Mouse (Mus musculus): ENCODE measurements around the gene Rabac1. TPM values are rescaled to one million over a fixed set of nuclear protein-coding genes. Genes with fewer than 3 reads are reported as not detected.

Gene Rabac1
- 123 and 157 TPM in 2 replicates for polyA plus RNA-seq (2015; fragmentation: Nextera tagmentation; extraction: Ambion mirVana)

DNA sequence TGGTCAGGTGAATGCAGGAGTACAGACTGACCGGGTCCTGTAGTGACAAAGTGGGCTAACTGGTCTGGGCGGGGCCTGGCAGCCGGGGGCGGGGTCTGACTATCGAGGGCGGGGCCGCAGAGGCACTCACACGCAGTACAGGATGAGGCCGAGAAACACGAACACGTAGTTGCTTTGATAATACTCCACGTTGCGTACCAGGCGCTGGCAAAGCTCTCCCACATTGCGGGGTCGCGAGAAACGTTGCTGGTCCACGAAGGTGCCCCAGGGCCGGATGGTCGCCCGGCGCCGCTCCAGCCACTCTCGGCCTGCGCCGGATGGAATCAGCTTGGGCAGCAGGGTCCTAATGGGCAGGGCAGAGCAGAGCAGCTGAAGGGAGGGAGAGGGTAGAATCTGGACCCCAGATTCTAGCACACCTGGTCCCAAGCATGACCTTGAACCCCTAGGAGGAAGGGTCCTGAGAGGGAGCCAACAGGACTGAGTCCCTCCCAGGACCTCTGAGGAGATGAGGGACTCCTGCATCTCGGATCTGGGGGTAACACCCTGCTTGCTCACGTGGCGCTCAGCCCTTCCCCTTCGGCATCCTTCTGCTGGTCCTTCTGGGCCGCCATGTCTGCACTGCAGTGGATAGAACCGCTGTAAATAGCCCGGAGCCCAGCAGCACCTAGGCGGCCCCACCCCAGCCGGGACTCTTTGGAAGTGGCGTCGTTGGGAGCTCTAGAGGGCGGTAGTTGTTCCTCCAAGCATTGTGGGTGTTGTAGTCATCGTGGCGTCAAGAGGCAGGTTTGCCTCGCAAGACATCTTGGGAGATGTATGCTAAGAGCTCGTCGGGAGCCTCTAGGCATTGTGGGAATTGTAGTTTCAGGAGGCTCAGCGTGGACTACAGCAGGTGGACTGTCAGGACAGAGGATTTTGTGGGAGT lies at the start of gene Rabac1:
Rabac1 (minus strand) TSS at position 783 of the 922 bp plus-strand sequence.
- Histone ChIP-seq H3K36me3 (peaks cover 3% of the 10 kb centered on the region; the same call in 1 of the 2 replicates), H3K27me3 (replicated peaks) (no peaks in the 10 kb centered on the region), H3K4me2 (replicated peaks) (peak within 1 kb of the TSS; percentile 79), H3K4me3 (replicated peaks) (peak within 1 kb of the TSS; percentile 78), H3K9ac (peak within 1 kb of the TSS; percentile 80), H3K9me3 (no peaks in the 10 kb centered on the region), H3K4me1 (replicated peaks) (0 out of 2 replicates have a peak, but pooled peaks cover 4% of the 10 kb centered on the region), H3K27ac (peak within 1 kb of the TSS; percentile 75)
- peak; percentile 95 for ATAC-seq
- under 1% methylated on average over 45 of the region's 45 CpGs for WGBS

DNA sequence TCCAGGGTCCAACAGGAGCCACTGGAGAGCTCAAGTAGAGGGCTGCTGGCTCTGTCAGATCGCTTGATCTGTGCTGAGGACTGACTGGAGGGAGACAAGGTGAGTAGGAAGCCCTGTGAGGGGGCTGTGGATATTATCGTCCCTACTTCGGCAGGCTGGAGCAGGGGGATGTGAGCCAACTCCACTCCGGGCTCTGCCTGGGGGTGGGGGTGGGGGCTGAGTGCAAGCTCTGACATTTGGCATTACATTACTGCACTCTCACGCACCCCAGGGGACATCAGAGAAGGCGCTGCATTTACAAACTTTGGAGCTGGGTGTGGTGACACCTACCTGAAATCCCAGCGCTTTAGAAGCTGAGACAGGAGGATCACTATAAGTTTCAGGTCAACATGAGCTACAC lies 39.0 kb upstream of the Rabac1 start:
- Histone ChIP-seq H3K27ac (no peak overlapping the region), H3K36me3 (no peaks in the 10 kb centered on the region), H3K4me1 (replicated peaks) (peaks cover 11% of the 10 kb centered on the region), H3K4me2 (replicated peaks) (no peak overlapping the region), H3K4me3 (replicated peaks) (no peak overlapping the region), H3K9me3 (no peaks in the 10 kb centered on the region), H3K9ac (no peak overlapping the region), H3K27me3 (replicated peaks) (peaks cover 53% of the 10 kb centered on the region)
- 70% methylated on average over 7 of the region's 7 CpGs for WGBS
- ATAC-seq = no peak

DNA sequence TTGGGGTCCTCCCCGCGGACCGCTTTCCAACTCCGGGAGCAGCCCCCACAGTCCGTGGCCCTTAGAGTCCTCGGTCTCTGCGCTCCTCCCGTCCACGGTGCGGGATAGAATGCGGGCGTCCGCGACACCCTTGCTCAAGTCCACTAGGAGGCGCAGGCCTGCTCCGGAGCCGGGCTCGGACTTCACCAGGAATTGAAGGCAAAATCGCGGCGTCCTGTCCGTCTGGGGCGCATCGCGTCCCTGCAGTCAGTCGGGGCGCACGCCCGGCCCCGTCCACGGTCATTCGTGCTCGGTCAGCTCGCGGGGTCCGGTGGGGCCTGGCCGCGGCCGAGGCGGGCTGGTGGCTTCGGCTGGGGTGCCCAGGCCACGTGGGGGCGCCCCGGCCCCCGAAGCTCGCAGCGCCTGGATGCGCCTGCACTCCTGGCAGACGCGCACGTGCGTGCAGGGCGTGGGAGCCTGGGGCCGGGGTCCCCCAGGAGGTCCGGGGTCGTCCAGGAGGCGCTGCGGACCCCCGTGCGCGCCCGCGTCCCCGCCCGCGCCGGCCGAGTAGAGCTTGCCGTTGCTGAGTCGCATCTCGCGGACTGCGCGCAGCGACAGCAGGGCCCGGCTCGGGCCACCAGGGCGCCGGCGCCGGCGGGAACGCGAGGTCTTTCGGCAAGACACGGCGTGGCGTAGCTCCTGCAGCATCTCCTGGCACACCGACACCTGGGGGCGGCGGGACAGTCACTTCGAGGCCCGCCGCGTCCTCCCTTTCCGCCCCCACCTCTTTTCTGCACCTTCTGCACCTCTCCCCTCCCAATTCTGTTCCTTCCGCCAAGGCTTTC lies 37.7 kb upstream of the Rabac1 start:
- no peak overlapping the region for H3K9ac ChIP-seq
- WGBS = 7% methylated on average over 92 of the region's 97 CpGs

DNA sequence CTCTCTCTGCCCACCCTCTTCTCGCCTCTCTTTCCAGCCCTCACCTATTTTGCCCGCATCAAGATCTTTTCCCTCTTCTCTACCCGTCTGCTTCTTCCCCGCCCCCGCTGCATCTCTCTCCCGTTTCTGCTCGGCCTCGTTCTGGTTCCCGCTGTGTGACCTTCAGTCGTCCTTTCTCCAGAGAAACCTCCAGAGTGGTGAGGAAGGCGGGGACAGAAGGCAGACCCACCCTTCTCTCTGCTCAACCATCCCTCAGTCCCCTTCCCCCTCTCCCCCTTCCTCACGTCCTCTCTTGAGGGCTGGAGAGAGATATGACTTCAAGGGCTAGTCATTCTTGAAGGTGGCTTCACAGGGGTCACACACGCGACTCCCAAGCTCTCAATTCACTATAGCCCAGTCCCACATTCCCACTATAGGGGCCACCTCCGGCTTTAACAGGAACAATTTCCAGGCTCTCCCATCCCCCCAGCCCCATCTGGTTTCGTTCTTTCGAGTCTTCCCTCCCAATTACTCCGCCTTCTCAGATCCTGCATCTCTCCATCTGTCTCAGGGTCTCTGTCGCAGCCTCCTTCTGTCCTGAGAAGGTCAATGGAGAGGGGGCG lies 36.6 kb upstream of the Rabac1 start:
- H3K9ac ChIP-seq = no peak overlapping the region
- peaks cover 18% of the 10 kb centered on the region for H3K4me1 ChIP-seq (replicated peaks)
- no peak overlapping the region for H3K4me2 ChIP-seq (replicated peaks)
- H3K27ac ChIP-seq = no peak overlapping the region
- no peak overlapping the region for H3K4me3 ChIP-seq (replicated peaks)
- no peaks in the 10 kb centered on the region for H3K9me3 ChIP-seq
- ATAC-seq = no peak
- H3K27me3 ChIP-seq (replicated peaks) = peaks cover 71% of the 10 kb centered on the region
- no peaks in the 10 kb centered on the region for H3K36me3 ChIP-seq
- 15% methylated on average over 20 of the region's 20 CpGs for whole genome bisulfite sequencing

More for the DNA sequence above, 37.7 kb upstream of the Rabac1 start:
- Histone ChIP-seq H3K27ac (no peak overlapping the region), H3K4me1 (replicated peaks) (peaks cover 18% of the 10 kb centered on the region), H3K4me2 (replicated peaks) (peak overlapping the region; percentile 83), H3K27me3 (replicated peaks) (peaks cover 65% of the 10 kb centered on the region), H3K4me3 (replicated peaks) (peak overlapping the region; percentile 37), H3K9me3 (no peaks in the 10 kb centered on the region), H3K36me3 (no peaks in the 10 kb centered on the region)
- peak; percentile 23; the same call in 1 of the 2 replicates for ATAC-seq

DNA sequence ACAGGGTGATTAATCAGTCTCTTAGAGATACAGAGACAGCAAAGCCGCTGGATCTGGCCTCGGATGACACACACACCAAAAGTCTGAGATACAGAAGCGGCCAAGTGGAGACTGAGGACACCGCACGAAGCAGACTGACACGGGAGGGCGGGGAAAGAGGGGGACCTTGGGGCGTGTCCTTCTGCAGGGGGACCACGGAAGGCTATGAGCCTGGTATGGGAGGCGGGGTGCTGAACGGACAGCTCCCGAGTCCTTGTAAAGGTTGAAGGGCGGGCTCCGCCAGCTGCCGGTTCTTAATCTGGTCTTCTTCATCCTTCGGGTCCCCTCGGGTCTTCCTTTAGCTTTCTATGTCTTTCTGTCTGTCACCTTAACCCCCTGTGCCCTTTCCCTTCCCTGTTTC lies 36.1 kb upstream of the Rabac1 start:
- Histone ChIP-seq H3K27me3 (replicated peaks) (peaks cover 75% of the 10 kb centered on the region), H3K4me3 (replicated peaks) (no peak overlapping the region), H3K9me3 (no peaks in the 10 kb centered on the region), H3K36me3 (no peaks in the 10 kb centered on the region), H3K9ac (no peak overlapping the region), H3K4me1 (replicated peaks) (peaks cover 18% of the 10 kb centered on the region), H3K27ac (no peak overlapping the region), H3K4me2 (replicated peaks) (no peak overlapping the region)
- 1% methylated on average over 17 of the region's 17 CpGs for WGBS
- 0 out of 2 replicates have a peak, but pooled peaks have one; percentile 18 for ATAC-seq

DNA sequence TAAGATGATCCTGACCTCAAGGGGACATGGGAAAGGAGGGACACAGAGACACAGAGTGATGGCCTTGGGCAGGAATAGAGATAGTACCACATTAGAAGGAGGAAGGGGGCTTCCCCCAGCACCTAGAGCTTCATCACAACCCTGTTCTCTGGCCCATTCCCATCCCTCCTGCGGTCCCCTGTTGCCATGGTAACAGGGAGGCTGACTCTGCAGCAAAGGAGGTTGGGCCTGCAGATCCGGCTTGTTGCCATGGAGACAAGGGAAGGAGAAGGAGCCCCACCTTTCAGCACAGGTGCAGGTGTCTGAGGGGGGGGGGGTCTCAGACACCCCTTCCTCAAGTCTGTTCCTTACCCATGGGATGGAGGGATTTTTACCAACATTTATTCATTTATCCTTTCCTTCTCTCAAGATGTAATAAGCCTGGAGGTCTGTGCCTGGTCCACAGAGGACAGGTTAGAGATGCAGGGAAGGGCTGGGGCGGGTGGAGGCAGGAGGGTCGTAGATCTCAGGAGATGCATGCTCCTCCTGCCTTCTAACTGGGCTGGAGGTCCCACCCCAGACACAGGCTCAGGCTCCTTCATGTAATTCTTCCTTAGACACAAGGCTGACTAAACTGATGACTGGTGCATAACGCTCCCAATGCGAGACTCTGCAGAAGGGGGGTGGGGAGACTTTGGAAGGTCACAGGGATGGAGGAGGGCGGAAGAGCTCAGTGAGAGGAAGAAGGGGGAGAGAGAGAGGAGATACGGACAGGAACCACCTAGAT lies 35.2 kb upstream of the Rabac1 start:
- Histone ChIP-seq H3K4me3 (replicated peaks) (no peak overlapping the region), H3K36me3 (no peaks in the 10 kb centered on the region), H3K27me3 (replicated peaks) (peaks cover 77% of the 10 kb centered on the region), H3K9me3 (no peaks in the 10 kb centered on the region), H3K27ac (no peak overlapping the region), H3K4me2 (replicated peaks) (no peak overlapping the region), H3K9ac (no peak overlapping the region), H3K4me1 (replicated peaks) (peaks cover 18% of the 10 kb centered on the region)
- WGBS = 26% methylated on average over 8 of the region's 8 CpGs
- ATAC-seq = no peak

DNA sequence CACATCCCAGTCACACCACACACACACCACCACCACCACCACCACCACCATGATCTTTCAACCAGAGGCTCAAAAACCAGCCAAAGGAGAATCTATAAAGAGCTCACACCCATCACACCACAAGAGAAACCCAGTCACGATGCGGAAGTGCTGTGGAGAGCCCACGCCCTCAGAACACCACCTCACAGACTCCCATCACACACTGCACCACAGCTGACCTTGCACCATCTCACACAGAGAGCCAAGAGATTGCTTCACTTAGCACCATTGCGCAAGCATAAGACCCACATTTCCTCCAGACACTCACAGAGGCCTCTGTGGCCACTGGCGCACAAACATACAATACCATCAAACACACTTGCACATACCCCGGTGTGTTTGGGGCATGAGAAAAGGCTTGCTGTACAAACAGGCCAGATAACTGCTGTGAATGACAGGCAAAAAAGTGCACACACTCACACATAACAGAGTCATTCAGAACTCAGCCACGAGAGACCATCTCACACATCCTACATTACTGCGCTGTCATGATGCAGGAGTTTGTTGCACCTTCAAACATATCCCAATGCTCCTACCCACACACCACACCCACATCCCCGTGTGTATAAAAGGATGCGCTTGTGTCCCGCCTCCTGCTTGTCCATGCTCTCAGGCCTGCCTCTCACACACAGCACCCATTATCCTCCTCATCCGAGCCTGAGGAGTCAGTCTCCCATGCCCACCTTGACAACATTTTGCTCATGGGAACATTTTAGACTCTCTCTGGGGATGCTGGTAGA lies 34.2 kb upstream of the Rabac1 start:
- Histone ChIP-seq H3K36me3 (no peaks in the 10 kb centered on the region), H3K4me1 (replicated peaks) (peaks cover 18% of the 10 kb centered on the region), H3K9ac (no peak overlapping the region), H3K4me2 (replicated peaks) (no peak overlapping the region), H3K27ac (no peak overlapping the region), H3K27me3 (replicated peaks) (peaks cover 76% of the 10 kb centered on the region), H3K9me3 (no peaks in the 10 kb centered on the region), H3K4me3 (replicated peaks) (no peak overlapping the region)
- 73% methylated on average over 12 of the region's 12 CpGs for WGBS
- no peak for ATAC-seq

DNA sequence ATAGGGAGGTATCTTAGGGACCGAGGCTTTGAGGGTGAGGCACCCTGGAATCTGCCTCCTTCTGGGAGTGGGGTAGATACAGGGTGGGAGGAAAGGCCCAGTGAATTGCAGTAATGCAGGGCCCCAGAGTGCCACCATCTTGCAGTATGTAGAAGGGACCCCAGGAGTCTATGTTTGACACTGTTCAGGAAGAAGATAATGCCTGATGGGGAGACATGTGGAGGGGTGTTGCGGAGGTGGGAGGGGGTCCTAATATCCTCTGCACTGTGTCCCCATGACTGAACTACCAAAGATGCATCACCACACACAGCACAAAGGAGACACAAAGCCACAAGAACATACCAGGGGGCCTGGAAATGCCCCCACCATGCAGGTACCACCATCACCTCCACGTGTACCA lies 33.6 kb upstream of the Rabac1 start:
- H3K27me3 ChIP-seq (replicated peaks) = peaks cover 70% of the 10 kb centered on the region
- no peak overlapping the region for H3K27ac ChIP-seq
- ATAC-seq = 0 out of 2 replicates have a peak, but pooled peaks have one; percentile 10
- 69% methylated on average over 3 of the region's 3 CpGs for WGBS
- H3K4me1 ChIP-seq (replicated peaks) = peaks cover 18% of the 10 kb centered on the region
- H3K9ac ChIP-seq = no peak overlapping the region
- peak overlapping the region; percentile 67; the same call in 1 of the 2 replicates for H3K4me2 ChIP-seq (replicated peaks)
- no peak overlapping the region for H3K4me3 ChIP-seq (replicated peaks)
- no peaks in the 10 kb centered on the region for H3K9me3 ChIP-seq
- no peaks in the 10 kb centered on the region for H3K36me3 ChIP-seq

DNA sequence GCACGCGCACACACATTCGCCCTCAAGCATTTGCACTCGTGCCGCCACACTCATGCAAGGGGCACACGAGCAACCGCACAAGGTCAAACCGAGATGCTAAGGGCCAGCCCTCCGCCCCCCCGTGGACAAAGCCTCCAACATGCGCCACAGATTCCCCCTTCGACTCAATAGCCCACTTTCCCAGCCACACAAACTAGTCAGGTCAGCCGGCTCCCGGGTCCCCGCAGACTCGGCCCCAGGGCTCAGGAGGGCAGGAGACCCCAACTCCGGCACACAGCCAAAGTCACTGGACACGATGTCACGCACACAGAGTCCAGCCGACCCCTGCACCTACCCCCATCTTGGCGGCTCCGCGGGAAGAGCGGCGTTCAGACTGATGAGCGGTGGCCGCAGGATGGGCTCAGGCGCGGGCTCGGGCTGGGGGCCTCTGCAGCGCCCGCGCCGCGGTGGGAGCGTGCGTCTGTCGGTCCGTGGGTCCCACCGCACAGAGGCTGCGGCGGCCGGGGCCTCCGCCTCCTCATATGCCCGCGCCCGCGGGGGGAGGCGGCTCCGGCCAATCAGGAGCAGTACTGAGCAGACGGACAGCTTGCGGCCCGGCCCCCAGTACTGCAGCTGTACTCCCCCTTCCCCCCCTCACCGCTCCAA lies 33.0 kb upstream of the Rabac1 start, which contains the start of gene Atp1a3:
Atp1a3 (minus strand) TSS at position 538 of the 645 bp plus-strand sequence.
- Histone ChIP-seq H3K27me3 (replicated peaks) (peaks cover 63% of the 10 kb centered on the region), H3K9ac (no peak within 1 kb of the TSS), H3K4me3 (replicated peaks) (peak within 1 kb of the TSS; percentile 35), H3K27ac (no peak within 1 kb of the TSS), H3K36me3 (no peaks in the 10 kb centered on the region), H3K4me1 (replicated peaks) (peaks cover 14% of the 10 kb centered on the region), H3K4me2 (replicated peaks) (peak within 1 kb of the TSS; percentile 67), H3K9me3 (no peaks in the 10 kb centered on the region)
- ATAC-seq = peak; percentile 65
- WGBS = 3% methylated on average over 53 of the region's 54 CpGs

DNA sequence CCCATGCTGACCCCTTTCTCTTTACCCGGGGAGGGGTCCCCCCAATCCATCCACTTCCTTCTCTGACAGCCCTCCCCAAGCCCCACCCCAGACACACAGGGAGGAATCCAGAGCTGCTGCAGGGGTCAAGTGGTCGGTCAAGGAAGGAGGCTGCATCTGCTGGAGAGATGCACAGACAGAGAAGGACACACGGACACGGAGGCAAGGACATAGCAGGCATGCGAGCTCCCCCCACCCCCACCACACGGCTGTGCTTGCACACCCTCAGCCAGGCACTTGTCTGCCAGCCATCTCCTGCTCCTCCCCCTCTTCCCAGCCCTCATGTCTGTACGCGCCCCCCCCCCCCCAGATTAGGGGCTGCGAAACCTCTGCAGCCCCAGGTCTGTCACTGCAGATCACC lies 32.3 kb upstream of the Rabac1 start:
- H3K4me1 ChIP-seq (replicated peaks) = peaks cover 10% of the 10 kb centered on the region; the same call in 1 of the 2 replicates
- peaks cover 56% of the 10 kb centered on the region for H3K27me3 ChIP-seq (replicated peaks)
- no peak overlapping the region for H3K4me2 ChIP-seq (replicated peaks)
- H3K27ac ChIP-seq = no peak overlapping the region
- no peak for ATAC-seq
- no peak overlapping the region for H3K9ac ChIP-seq
- WGBS = 29% methylated on average over 7 of the region's 9 CpGs
- no peaks in the 10 kb centered on the region for H3K9me3 ChIP-seq
- no peaks in the 10 kb centered on the region for H3K36me3 ChIP-seq
- peak overlapping the region; percentile 35; the same call in 1 of the 2 replicates for H3K4me3 ChIP-seq (replicated peaks)
